Mouse (Mus musculus) retina, postnatal 1 day (tissue): ENCODE measurements around the gene Tcf7l1.
A peak's percentile ranks its signal among the peaks of the same experiment; 100 is the strongest.

ENCODE experiments used
- DNase-seq: peaks from one replicate; pipeline ENCODE4 v3.0.0-alpha.2; 2012

Gene Tcf7l1

DNA sequence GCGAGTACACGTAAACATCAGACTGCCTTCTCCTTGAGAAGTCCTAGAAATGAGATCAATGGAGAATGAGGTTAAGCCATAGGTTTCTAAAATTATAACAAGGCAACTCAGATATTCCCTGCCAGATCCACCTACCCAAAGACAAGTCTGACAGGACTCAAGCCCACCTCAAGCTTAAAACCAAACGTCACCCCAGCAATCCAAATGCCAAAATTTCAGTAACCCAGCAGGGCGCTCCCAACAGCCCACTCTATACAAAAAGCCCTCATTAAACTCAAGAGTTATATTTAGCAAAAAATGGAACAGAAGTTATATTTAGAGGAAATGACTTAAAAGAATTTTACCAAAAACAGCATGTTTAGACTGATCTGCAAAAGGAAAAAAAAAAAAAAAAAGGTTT, 5.3 kb downstream of the Tcf7l1 start:
- DNase-seq, result no peak

DNA sequence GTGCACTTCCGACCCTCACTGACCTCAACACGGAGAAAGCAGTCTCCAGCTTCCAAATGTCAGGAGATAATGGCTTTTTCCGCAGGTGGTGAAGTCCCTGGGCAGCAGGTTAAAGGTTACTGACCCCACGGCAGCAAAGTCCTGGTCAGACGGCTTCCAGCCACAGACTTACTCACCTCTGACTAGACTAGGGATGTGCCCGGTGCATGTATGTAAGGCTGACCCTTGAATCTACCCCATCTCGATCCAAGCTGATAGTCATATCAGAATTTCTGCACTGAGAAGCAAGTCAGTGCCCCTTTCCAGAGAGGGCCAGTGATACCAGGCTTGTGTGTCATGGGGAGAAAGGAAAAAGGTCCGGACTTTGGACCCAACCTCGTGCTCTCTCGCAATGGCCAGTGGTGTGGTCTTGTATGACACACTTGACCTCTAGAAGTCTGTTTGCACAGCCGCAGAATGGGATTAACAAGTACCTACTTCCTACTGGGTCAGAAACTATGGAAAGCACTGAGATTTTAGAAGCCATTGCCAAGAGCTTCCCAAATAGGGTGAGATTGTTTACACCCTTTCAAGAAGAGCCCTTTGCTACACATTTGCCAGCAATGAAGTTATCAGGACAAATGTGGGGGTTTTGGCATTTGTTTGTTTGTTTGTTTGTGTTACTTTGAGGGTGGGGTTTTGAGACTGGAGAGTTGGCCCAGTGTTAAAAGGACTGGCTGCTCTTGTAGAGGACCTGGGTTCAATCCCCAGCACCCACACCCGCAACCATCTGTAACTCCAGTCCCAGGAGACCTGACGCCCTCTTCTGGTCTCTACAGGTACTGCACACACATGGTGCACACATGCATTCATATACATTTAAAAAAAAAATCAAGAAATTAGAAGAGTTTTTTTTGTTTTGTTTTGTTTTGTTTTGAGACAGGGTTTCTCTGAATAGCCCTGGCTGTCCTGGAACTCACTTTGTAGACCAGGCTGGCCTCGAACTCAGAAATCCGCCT, 10.0 kb downstream of the Tcf7l1 start:
- DNase-seq, result no peak

DNA sequence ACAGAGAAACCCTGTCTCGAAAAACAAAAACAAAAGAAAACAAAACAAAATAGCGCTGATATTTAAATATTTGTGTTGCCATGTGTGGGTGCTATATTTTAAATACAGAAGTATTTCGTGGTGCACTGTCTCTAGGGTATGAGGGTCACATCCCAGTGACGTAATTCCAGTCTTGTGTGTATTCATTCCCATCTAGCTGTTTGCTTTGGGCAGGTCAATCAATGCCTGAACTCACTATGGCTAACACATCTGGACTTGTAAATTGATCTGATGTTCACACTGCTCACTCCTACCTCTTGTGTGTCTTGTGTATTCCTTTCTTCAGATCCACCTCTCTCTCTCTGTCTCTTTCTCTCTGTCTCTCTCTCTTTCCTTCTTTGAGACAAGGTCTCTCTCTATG, 11.8 kb downstream of the Tcf7l1 start:
- DNase-seq, result no peak

GRCm38 (mm10) chr6:72774275-72774674, 14.8 kb downstream of the Tcf7l1 start:
- DNase-seq, result no peak

DNA sequence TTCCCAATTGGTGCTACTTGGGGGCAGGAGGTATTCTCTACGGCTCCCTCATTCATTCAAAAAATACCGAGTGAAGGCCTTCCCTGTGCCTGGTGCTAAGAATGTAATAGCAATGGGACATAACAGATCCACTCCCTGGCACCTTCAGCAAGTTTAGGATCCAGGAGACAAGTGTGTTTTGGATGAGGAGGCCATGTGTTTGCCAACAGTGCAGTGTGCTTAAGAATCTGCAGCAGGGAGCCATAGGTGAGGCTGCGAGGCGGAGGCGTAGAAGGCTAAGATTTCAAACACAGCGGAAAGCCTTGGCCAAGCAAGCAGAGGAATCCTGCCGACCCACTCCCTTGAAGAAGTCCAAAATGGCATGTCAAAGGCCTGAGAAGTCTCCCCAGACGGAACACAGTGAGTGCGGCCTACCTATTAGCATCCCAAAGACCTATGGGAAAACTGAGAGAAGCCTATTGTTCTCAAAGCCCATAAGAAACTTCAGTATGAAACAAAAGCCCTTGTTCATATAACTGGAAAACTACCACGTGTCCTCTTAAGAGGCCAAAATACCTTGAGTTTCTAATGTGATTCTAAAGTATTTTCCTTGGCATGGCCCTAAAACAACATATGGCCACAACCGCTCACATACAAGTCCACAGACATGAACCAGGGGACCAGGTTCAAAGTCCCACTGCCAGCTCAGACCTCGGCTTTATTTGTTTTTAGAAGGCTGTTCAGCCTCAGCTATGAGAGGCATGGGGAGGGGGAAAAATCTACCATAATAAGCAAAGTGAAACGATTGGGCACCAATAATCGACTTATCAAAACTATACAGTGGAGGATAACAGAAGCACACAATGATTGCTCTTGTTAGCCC, 18.9 kb downstream of the Tcf7l1 start:
- no peak for DNase-seq

DNA sequence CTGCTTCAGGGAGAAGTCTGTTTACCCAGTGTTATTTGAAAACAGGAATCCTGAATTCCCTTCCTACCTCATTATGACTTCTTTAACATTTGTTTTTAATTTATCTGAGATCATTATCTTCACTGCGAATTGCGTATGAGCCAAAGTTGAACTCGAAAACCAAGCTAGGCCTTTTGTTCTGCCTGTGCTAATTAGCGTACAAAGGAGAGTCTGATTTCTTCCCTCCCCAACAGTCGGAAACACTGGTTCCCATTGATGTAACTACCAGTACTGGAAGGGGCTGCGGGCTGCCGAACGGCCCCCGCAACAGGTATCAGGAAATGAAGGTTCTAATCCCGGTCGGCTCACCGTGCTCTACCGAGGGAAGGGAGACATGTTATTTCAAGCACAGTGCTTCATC, 19.7 kb downstream of the Tcf7l1 start:
- no peak for DNase-seq

- DNase-seq, result no peak
These were observed 20.2 kb downstream of the Tcf7l1 start for GRCm38 (mm10) chr6:72768804-72769203.

GRCm38 (mm10) chr6:72768097-72768496, 21.0 kb downstream of the Tcf7l1 start:
- DNase-seq, result no peak

DNA sequence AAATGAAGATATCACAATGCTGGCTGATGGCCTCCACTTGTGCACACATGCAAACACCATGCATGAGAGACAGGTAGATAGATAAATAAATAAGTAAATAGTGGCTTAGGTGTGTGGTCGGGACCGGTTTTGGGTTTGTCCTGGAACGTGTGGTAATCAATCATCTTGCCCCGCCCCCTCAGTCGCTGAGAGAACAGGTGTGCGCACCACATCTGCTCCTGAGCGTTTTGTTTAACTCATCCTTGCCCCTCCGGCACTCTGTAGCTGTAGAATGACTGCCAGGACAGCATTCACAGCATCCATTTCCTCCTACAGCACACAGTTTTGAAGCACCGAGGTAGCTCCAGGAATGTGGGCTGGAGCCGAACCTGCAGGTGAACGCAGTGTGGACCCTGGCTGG, 25.4 kb downstream of the Tcf7l1 start:
- DNase-seq, result no peak

DNA sequence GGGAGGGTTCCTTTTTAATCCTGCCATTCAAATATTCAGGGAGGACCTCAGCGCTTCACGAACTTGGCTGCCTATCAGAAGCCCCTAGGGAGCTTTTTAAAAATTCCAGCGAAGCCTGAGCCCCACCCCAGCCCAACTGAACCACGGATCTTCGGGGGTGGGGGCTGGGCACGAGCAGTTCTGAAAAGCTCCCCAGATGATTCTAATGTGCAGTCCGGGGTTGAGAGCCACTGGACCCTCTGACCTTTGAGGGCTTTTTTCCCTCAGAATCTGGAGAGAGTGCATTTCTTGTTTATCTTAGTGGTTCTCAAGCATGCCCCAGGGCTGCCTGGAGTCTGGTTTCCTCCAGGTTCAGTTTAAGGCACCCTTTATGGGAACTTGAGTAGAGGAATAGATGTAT, 27.4 kb downstream of the Tcf7l1 start:
- DNase-seq, result no peak

DNA sequence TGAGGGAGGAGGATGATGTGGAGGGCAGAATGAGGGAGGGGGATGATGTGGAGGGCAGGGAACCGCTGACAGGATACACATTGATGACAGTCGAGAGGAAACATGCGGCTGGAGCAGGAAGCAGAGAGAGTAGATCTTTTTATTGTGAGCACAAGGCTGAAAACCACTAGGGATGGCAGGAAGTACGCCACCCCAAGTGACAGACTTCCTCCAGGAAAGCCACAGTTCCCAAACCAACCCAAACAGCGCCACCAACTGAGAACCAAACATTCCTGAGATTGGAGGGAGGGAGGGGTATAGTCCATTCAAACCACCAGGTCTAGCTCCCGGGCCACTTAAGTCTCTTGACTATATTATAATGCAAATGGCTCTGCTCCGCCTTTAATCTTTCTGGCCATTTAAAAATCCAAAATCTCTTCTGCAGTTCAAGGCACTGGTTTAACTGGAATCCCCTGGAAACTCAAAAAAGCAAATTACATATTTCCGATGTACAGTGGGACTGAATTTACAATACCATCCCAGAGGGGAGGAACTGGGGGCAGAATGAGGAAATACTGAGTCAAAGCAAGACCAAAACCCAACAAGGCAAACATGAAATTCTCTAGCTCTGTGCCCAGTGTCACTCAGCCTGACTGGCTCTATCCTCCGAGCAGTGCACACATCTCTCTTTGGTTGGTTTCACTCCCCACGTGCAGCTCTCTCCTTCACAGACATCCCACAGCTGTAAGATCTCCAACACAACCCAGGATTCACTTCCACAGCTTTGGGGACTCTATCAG, 30.6 kb downstream of the Tcf7l1 start:
- DNase-seq, result no peak

GRCm38 (mm10) chr6:72755267-72755889, 33.7 kb downstream of the Tcf7l1 start:
- no peak for DNase-seq

- DNase-seq, result no peak
These were observed 34.8 kb downstream of the Tcf7l1 start for GRCm38 (mm10) chr6:72754215-72754614.

DNA sequence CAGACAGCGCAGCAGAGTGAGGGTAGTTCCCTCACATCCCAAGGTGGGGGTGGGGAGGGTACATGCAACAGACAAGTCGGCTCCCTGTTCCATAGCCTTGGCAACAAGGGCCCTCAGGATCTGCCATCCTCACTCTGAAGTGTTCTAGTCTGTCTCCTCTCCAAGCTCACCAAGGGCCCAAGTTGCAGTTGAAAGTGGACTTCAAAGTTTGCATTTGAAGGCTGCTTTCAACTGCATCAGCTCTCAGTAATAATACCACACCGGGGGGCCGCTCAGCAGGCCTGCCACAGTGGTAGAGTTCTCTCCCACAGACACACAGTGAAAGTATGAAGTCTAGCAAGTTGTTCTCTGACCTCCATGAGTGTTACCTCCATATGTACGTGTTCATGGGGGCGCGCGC, 35.3 kb downstream of the Tcf7l1 start:
- DNase-seq, result no peak

- no peak for DNase-seq
These were observed 36.2 kb downstream of the Tcf7l1 start for GRCm38 (mm10) chr6:72752824-72753223.

- DNase-seq, result no peak
These were observed 37.8 kb downstream of the Tcf7l1 start for GRCm38 (mm10) chr6:72751210-72751609.

GRCm38 (mm10) chr6:72748882-72749437, 40.1 kb downstream of the Tcf7l1 start:
- DNase-seq, result no peak

DNA sequence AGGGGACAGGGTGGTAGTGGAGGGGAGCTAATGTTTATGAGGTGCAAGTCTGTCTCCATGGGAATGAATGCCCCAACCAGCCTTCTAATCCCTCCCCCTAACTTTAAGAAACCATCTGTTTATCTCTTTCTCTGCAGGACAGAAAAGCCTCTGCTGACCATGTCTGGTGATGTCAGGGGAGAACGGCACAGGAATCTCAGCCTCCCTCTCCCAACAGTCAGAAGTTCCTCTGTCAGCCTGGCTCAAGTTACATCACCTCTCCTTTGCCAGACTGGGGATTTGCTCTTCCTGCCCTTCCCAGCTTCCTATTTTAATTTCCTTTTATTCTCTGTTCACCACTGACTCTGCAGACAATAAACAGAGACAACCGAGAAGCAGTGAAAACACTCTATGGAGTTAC, 40.6 kb downstream of the Tcf7l1 start:
- DNase-seq, result peak; percentile 38

DNA sequence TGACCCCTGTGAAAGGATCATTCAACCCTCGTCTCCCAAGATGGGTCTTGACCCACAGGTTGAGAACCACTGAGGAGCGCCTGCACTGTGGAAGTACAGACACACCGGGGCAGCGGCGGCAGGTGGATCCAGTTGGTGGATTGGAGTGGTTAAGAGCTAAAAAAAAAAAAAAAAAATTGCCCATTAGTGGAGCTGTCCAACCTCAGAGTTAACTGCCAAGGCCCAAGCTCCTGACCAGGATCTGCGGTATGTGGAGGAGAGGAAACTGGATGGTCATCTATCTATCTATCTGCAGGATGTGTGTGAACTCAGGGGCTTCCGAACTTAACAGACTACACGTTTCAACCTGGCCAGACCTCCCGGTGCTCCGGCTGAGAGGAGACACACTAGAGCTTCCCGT, 41.2 kb downstream of the Tcf7l1 start:
- no peak for DNase-seq

DNA sequence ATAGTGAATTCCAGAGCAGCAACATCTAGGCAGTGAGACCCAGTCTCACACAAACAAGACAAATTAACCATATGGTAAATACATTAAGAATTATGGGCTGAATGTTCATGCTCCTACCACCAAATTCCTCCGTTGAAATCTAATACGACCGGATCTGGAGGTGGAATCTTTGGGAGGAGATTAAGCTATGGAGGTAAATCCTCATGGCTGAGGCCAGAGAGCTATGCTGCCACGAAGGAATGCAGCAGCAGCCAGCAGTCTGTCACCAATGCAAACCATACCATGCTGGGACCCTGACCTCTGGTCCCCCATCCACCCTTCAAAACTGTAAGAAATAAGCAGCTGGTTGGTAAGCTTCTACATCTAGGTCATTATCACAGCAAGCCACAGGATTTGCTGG, 41.9 kb downstream of the Tcf7l1 start:
- DNase-seq, result peak; percentile 33

GRCm38 (mm10) chr6:72745781-72746180, 43.3 kb downstream of the Tcf7l1 start:
- DNase-seq, result no peak

GRCm38 (mm10) chr6:72744144-72744800, 44.8 kb downstream of the Tcf7l1 start:
- no peak for DNase-seq
